Mouse (Mus musculus) lung, embryonic 14.5 days (tissue): ENCODE data around the gene D930020B18Rik. TPM values are rescaled to one million over a fixed set of nuclear protein-coding genes. Genes with fewer than 3 reads are reported as not detected.

Experiments
- ATAC-seq: fragments of 200-750 bp; cut with Nextera tagmentation; 2 replicates; pipeline ENCODE4 v1.8.0; 2017; ENCODE audit warnings: mild to moderate bottlenecking, moderate TSS enrichment, moderate library complexity; ENCODE audit not compliant: insufficient read depth
- DNase-seq: peaks from one replicate; pipeline ENCODE4 v3.0.0-alpha.2; 2015
- H3K27ac ChIP-seq: fragments of 300-500 bp; sonication (generic); 2 replicates; pipeline ENCODE4 v1.5.1; 2014; ENCODE audit warnings: low read depth, mild to moderate bottlenecking, moderate library complexity
- H3K27me3 ChIP-seq: fragments of 300-500 bp; sonication (generic); 2 replicates; pipeline ENCODE4 v1.6.1; 2014; ENCODE audit warnings: low read length, control low read depth; ENCODE audit not compliant: insufficient read depth
- H3K36me3 ChIP-seq: fragments of 300-500 bp; sonication (generic); 2 replicates; pipeline ENCODE4 v1.6.1; 2014; ENCODE audit warnings: control low read depth; ENCODE audit not compliant: insufficient read depth
- H3K4me1 ChIP-seq: fragments of 300-500 bp; sonication (generic); 2 replicates; pipeline ENCODE4 v1.6.1; 2014; ENCODE audit warnings: antibody characterized with exemption, control low read depth; ENCODE audit not compliant: insufficient read depth
- H3K4me2 ChIP-seq: fragments of 300-500 bp; sonication (generic); 2 replicates; pipeline ENCODE4 v1.6.1; 2014; ENCODE audit warnings: mild to moderate bottlenecking
- H3K4me3 ChIP-seq: fragments of 300-500 bp; sonication (generic); 2 replicates; pipeline ENCODE4 v1.5.1; 2014; ENCODE audit warnings: low read depth, low read length
- H3K9ac ChIP-seq: fragments of 300-500 bp; sonication (generic); 2 replicates; pipeline ENCODE4 v1.6.1; 2014
- H3K9me3 ChIP-seq: fragments of 300-500 bp; sonication (generic); 2 replicates; pipeline ENCODE4 v1.6.1; 2016; ENCODE audit warnings: low read depth, low read length, control low read depth
- CTCF ChIP-seq: IDR thresholded peaks from 2 replicates; pipeline ENCODE4 v1.5.1; 2016; ENCODE audit warnings: antibody characterized with exemption, low read depth
- WGBS: fragments of 180-500 bp; shearing (Covaris S2); extraction: QIAGEN DNeasy Blood & Tissue Kit; methylation state at CpG from one replicate; pipeline ENCODE4 v1.1.7; 2014; 5-methylcytosine and 5-hydroxymethylcytosine counted together
- polyA plus RNA-seq: library from polyadenylated mRNA; unstranded; fragments of >200 nt; fragmentation: Nextera tagmentation; extraction: Ambion mirVana; gene quantifications from 2 replicates; pipeline ENCODE4 v1.2.1, GENCODE M21; 2014

D930020B18Rik gene
- polyA plus RNA-seq, 1 experiment from 2014 or later = 0.54 TPM

DNA sequence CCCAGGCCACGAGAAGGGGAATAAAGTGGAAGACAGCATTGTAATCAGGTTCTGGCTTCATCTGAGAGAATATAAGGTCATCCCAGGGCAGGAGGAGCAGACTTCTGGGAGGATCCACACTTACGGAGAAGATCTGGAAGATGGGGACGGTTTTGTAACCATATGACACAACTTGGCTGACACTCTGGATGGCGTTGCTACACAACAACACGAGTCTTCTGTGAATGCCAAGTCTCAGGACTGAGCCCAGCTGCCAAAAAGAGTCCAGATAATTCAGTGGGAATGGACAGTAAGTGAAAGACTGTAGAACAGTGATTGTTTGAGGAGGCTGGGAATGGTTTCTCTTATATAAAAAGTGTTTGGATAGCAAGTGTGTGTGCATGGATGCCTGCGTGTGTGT lies 62.2 kb downstream of the D930020B18Rik start:
- DNase-seq (peak; percentile 40), ATAC-seq (no peak)
- WGBS = 68% methylated on average over 6 of the region's 6 CpGs
- Histone ChIP-seq H3K27me3 (no peaks in the 10 kb centered on the region), H3K4me1 (no peaks in the 10 kb centered on the region), H3K36me3 (no peaks in the 10 kb centered on the region), H3K4me2 (no peak overlapping the region), H3K9me3 (no peaks in the 10 kb centered on the region), H3K4me3 (no peak overlapping the region), H3K27ac (no peak overlapping the region), H3K9ac (no peak overlapping the region)
- no peak for TF ChIP-seq CTCF

DNA sequence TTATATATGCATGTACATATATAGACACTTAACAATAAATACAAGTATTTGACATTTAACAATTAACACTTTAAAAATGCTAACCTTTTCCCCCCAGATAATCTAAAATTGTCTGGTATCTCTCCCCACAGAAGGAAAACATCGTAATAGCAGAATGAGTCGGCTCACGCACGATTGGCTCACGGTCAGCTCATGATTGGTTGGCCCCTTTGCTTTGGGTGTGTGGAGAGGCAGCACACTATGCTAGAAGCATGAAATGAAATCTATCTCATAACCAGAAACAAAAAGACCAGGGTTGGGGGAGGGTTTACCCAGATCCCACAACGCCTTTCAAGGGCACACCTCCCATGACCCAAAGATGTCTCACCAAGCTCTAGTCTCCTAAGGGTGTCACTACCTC lies 63.5 kb downstream of the D930020B18Rik start:
- H3K9ac ChIP-seq = no peak overlapping the region
- H3K36me3 ChIP-seq = no peaks in the 10 kb centered on the region
- H3K27me3 ChIP-seq = no peaks in the 10 kb centered on the region
- H3K4me1 ChIP-seq = no peaks in the 10 kb centered on the region
- no peaks in the 10 kb centered on the region for H3K9me3 ChIP-seq
- no peak for TF ChIP-seq CTCF
- ATAC-seq (no peak), DNase-seq (no peak)
- WGBS = 81% methylated on average over 6 of the region's 6 CpGs
- H3K27ac ChIP-seq = no peak overlapping the region
- no peak overlapping the region for H3K4me3 ChIP-seq
- H3K4me2 ChIP-seq = no peak overlapping the region

DNA sequence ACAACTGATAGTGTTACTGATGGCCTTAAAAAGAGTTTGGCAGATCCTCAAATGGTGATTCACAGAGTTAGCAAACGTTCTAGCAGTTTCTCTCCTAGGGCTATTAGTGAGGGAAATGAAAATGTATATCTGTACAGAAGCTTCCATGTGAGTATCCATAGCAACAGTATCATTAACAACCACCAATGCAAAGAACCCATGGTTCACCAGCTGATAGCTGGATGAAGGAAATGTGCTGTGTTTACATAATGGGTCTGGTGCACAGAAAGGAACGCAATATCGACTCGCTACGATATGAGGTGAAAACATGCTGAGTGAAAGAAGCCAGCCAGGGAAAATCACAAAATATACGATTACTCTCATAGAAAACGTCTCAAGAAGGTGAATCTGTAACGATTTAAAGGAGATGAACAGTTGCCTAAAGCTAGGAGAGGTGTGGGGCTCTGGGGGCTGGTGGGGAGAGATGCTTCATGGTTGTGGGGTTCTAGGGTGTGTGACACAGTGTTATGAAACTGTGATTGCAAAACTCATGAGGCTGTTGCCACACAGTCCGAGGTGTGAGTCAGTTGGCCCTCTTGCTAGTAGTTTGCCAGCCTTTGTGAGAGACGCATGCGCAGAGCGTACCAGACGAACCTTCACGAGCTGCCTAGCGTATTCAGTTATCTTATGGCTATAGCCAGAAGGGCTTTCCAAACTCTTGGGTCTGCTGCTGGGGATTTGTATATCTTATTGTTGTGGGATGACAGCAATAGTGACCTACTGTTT lies 64.2 kb downstream of the D930020B18Rik start:
- no peaks in the 10 kb centered on the region for H3K4me1 ChIP-seq
- H3K9ac ChIP-seq = no peak overlapping the region
- TF ChIP-seq CTCF = no peak
- no peaks in the 10 kb centered on the region for H3K27me3 ChIP-seq
- H3K9me3 ChIP-seq = no peaks in the 10 kb centered on the region
- 73% methylated on average over 15 of the region's 15 CpGs for WGBS
- no peak overlapping the region for H3K4me2 ChIP-seq
- ATAC-seq (no peak), DNase-seq (no peak)
- H3K4me3 ChIP-seq = no peak overlapping the region
- no peak overlapping the region for H3K27ac ChIP-seq
- no peaks in the 10 kb centered on the region for H3K36me3 ChIP-seq

DNA sequence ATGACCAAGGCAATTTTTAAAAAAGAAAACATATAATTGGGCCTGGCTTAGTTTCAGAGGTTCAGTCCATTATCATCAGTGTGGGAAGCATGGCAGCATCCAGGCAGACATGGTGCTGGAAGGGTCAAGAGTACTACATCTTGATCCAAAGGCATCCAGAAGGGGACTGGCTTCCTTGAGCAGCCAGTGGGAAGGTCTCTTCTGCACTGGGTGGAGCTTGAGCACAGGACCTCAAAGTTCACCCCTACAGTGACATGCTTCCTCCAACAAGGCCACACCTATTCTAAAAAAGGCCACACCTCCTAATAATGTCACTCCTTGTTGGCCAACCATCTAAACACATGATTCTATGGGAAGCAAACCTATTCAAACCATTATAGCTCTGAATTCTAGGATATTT lies 75.5 kb downstream of the D930020B18Rik start:
- Histone ChIP-seq H3K9ac (no peak overlapping the region), H3K27me3 (no peaks in the 10 kb centered on the region), H3K4me3 (no peak overlapping the region), H3K36me3 (no peaks in the 10 kb centered on the region), H3K4me2 (no peak overlapping the region), H3K9me3 (no peaks in the 10 kb centered on the region; the same call in 1 of the 2 replicates), H3K27ac (no peak overlapping the region), H3K4me1 (no peaks in the 10 kb centered on the region)
- DNase-seq (no peak), ATAC-seq (no peak)
- no peak for TF ChIP-seq CTCF

DNA sequence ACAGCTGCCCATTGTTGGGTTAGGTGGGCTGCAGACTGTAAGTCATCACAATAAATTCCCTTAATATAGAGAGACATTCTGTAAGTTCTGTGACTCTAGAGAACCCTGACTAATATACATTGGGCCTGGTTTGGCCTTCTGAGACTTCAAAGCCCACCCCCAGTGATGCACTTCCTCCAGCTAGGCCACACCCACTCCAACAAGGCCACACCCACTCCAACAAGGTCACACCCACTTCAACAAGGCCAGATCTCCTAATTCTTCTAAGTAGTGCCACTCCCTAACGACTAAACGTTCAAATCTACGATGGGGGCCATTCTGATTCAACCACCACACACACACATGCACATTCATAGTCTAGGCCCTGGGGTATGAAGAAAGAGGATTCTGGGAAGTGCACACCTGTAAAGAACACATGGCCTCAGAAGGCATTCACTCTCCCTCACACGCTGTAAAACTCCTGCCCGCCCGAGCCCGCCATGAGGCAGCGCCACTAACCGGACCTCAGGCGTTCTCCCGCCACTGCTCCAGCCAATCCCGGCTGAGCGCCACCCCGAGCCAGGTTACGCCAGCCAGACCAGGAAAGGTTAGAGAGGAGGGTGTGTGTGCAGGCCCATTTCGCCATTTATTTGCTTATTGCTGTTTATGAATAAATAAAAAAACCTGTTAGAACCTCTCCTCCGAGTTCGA lies 77.7 kb downstream of the D930020B18Rik start:
- Histone ChIP-seq H3K27me3 (no peaks in the 10 kb centered on the region), H3K4me3 (no peak overlapping the region), H3K9ac (no peak overlapping the region), H3K27ac (no peak overlapping the region), H3K9me3 (no peaks in the 10 kb centered on the region; the same call in 1 of the 2 replicates), H3K4me2 (no peak overlapping the region), H3K4me1 (no peaks in the 10 kb centered on the region), H3K36me3 (no peaks in the 10 kb centered on the region)
- DNase-seq (no peak), ATAC-seq (no peak)
- 87% methylated on average over 18 of the region's 18 CpGs for WGBS
- TF ChIP-seq CTCF = no peak

DNA sequence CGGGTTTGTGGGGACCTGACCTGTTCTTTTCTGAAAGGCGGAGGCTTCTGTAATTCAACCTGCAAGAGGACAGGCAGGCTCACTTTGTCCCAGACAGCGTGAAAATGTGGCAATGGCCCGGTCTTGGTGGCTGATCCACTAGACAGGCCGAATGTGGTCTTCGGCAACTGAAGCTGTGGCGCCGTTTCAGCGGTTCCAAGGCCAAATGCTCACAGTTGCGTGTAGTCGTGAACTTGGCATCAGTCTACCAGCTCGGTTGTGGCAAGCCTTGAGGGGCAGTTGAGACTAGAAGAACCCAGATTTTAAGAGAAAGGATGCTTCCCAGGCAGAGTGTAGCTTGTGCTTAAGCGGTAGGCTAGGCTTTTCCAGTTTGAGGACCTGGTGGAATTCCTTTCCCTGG lies 79.3 kb downstream of the D930020B18Rik start:
- 94% methylated on average over 13 of the region's 13 CpGs for WGBS

DNA sequence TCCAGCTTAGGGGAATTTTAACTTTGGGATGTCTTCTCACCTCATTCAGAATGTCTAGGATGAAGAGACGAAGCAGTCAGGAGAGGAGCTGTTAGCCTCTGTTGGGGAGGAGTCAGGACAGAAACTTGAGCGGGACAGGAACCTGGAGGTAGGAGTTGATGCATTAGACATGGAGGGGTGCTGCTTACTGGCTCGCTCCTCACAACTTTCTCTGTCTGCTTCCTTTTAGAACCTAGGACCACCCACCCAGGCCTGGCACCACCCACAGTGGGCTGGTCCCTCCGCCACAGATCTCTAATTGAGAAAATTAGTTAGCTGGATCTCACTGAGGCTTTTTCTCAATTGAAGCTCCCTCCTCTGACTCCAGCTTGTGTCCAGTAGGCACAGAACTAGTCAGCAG lies 85.1 kb downstream of the D930020B18Rik start:
- no peaks in the 10 kb centered on the region for H3K4me1 ChIP-seq
- no peak overlapping the region for H3K27ac ChIP-seq
- ATAC-seq (no peak), DNase-seq (no peak)
- 66% methylated on average over 4 of the region's 4 CpGs for WGBS
- no peaks in the 10 kb centered on the region for H3K36me3 ChIP-seq
- H3K9me3 ChIP-seq = no peaks in the 10 kb centered on the region; the same call in 1 of the 2 replicates
- H3K27me3 ChIP-seq = no peaks in the 10 kb centered on the region
- H3K4me3 ChIP-seq = no peak overlapping the region
- no peak overlapping the region for H3K4me2 ChIP-seq
- H3K9ac ChIP-seq = no peak overlapping the region
- TF ChIP-seq CTCF = no peak

More for the DNA sequence above, 79.3 kb downstream of the D930020B18Rik start:
- no peak overlapping the region for H3K4me3 ChIP-seq
- ATAC-seq = no peak
- no peaks in the 10 kb centered on the region for H3K4me1 ChIP-seq
- no peak for DNase-seq
- no peak overlapping the region for H3K27ac ChIP-seq
- no peak for TF ChIP-seq CTCF
- no peaks in the 10 kb centered on the region for H3K36me3 ChIP-seq
- H3K9me3 ChIP-seq = no peaks in the 10 kb centered on the region; the same call in 1 of the 2 replicates
- H3K27me3 ChIP-seq = no peaks in the 10 kb centered on the region
- no peak overlapping the region for H3K9ac ChIP-seq
- H3K4me2 ChIP-seq = no peak overlapping the region
